Mouse (Mus musculus) kidney, postnatal 10 days (tissue): ENCODE data around the gene Leprot.

Experiments used
- DNase-seq: peaks from one replicate; pipeline ENCODE4 v3.0.0; 2021; ENCODE audit warnings: mixed read lengths

Gene Leprot

GRCm38 (mm10) chr4:101664766-101665165, 17.2 kb downstream of the Leprot start:
- DNase-seq, result no peak

- DNase-seq, result no peak
Observed at GRCm38 (mm10) chr4:101669161-101669560, 21.6 kb downstream of the Leprot start.

- no peak for DNase-seq
Observed at GRCm38 (mm10) chr4:101669811-101670210, 22.3 kb downstream of the Leprot start.

GRCm38 (mm10) chr4:101674790-101675189, 27.3 kb downstream of the Leprot start:
- no peak for DNase-seq

GRCm38 (mm10) chr4:101675726-101676125, 28.2 kb downstream of the Leprot start:
- peak; percentile 70 for DNase-seq

GRCm38 (mm10) chr4:101682620-101683019, 35.1 kb downstream of the Leprot start:
- DNase-seq, result no peak

GRCm38 (mm10) chr4:101683086-101683485, 35.6 kb downstream of the Leprot start:
- DNase-seq, result no peak

- DNase-seq, result no peak
Observed at GRCm38 (mm10) chr4:101684821-101685220, 37.3 kb downstream of the Leprot start.

GRCm38 (mm10) chr4:101686227-101686810, 38.8 kb downstream of the Leprot start:
- no peak for DNase-seq

- DNase-seq, result no peak
Observed at GRCm38 (mm10) chr4:101689241-101689640, 41.7 kb downstream of the Leprot start.

- DNase-seq, result no peak
Observed at GRCm38 (mm10) chr4:101689645-101690044, 42.1 kb downstream of the Leprot start.

GRCm38 (mm10) chr4:101692892-101693291, 45.4 kb downstream of the Leprot start:
- DNase-seq, result no peak

GRCm38 (mm10) chr4:101694529-101694928, 47.0 kb downstream of the Leprot start:
- DNase-seq, result no peak

- no peak for DNase-seq
Observed at GRCm38 (mm10) chr4:101697236-101697635, 49.7 kb downstream of the Leprot start.

- peak; percentile 27 for DNase-seq
Observed at GRCm38 (mm10) chr4:101699423-101699822, 51.9 kb downstream of the Leprot start.

GRCm38 (mm10) chr4:101700892-101701640, 53.5 kb downstream of the Leprot start:
- DNase-seq, result no peak

- DNase-seq, result no peak
Observed at GRCm38 (mm10) chr4:101705325-101705724, 57.8 kb downstream of the Leprot start.

- DNase-seq, result no peak
Observed at GRCm38 (mm10) chr4:101707234-101707633, 59.7 kb downstream of the Leprot start.

- no peak for DNase-seq
Observed at GRCm38 (mm10) chr4:101707953-101708352, 60.4 kb downstream of the Leprot start.
